Mouse (Mus musculus) megakaryocyte, embryonic 14.5 days (primary cell): Measurements from ENCODE around the gene Rad51b. TPM values are rescaled to one million over a fixed set of nuclear protein-coding genes. Genes with fewer than 3 reads are reported as not detected.

Experiments
- H3K27me3 ChIP-seq: replicated peaks from 2 replicates; pipeline ENCODE3; 2012; ENCODE audit warnings: inconsistent platforms
- H3K36me3 ChIP-seq: replicated peaks from 2 replicates; pipeline ENCODE3; 2012; ENCODE audit warnings: low read length, inconsistent platforms, mixed read lengths
- H3K4me1 ChIP-seq: 2 replicates; pipeline ENCODE4 v1.6.1; 2012; ENCODE audit warnings: inconsistent platforms
- H3K4me3 ChIP-seq: replicated peaks from 2 replicates; pipeline ENCODE3; 2012; ENCODE audit warnings: moderate library complexity, mild to moderate bottlenecking, inconsistent platforms
- H3K9me3 ChIP-seq: 2 replicates; pipeline ENCODE4 v1.6.1; 2012; ENCODE audit warnings: inconsistent platforms
- FLI1 ChIP-seq: IDR thresholded peaks from 2 replicates; pipeline ENCODE4 v1.6.1; 2012; ENCODE audit warnings: low read length, inconsistent platforms, mixed read lengths
- GATA1 ChIP-seq: IDR thresholded peaks from 3 replicates; pipeline ENCODE4 v1.6.1; 2012; ENCODE audit warnings: mixed read lengths, low read length, inconsistent platforms, borderline replicate concordance
- polyA plus RNA-seq: library from polyadenylated mRNA; stranded (reverse); fragments of >175 nt; gene quantifications from 2 replicates; pipeline ENCODE4 v1.2.3, GENCODE M21; 2012; ENCODE audit warnings: low replicate concordance; ENCODE audit not compliant: insufficient read depth

Rad51b gene
- polyA plus RNA-seq, 1 experiment: 0.30 TPM

GRCm38 (mm10) chr12:79852606-79853005, 555.5 kb downstream of the Rad51b start:
- H3K27me3 ChIP-seq: peaks cover 29% of the 10 kb centered on the region
- H3K4me1 ChIP-seq: peaks cover 10% of the 10 kb centered on the region
- no peak overlapping the region for H3K4me3 ChIP-seq
- H3K36me3 ChIP-seq: no peaks in the 10 kb centered on the region
- TF ChIP-seq FLI1: no peak
- TF ChIP-seq GATA1: no peak
- H3K9me3 ChIP-seq: peaks cover 13% of the 10 kb centered on the region

GRCm38 (mm10) chr12:79853901-79854490, 556.9 kb downstream of the Rad51b start:
- no peak for TF ChIP-seq FLI1
- no peak for TF ChIP-seq GATA1
- Histone ChIP-seq H3K36me3 (no peaks in the 10 kb centered on the region), H3K4me3 (no peak overlapping the region)

GRCm38 (mm10) chr12:79854507-79854906, 557.4 kb downstream of the Rad51b start:
- TF ChIP-seq GATA1 (no peak), FLI1 (no peak)
- Histone ChIP-seq H3K4me3 (no peak overlapping the region), H3K36me3 (no peaks in the 10 kb centered on the region), H3K4me1 (peaks cover 10% of the 10 kb centered on the region), H3K9me3 (peaks cover 13% of the 10 kb centered on the region), H3K27me3 (peaks cover 30% of the 10 kb centered on the region)

More at GRCm38 (mm10) chr12:79853901-79854490, 556.9 kb downstream of the Rad51b start:
- Histone ChIP-seq H3K4me1 (peaks cover 10% of the 10 kb centered on the region), H3K27me3 (peaks cover 31% of the 10 kb centered on the region), H3K9me3 (peaks cover 13% of the 10 kb centered on the region)

DNA sequence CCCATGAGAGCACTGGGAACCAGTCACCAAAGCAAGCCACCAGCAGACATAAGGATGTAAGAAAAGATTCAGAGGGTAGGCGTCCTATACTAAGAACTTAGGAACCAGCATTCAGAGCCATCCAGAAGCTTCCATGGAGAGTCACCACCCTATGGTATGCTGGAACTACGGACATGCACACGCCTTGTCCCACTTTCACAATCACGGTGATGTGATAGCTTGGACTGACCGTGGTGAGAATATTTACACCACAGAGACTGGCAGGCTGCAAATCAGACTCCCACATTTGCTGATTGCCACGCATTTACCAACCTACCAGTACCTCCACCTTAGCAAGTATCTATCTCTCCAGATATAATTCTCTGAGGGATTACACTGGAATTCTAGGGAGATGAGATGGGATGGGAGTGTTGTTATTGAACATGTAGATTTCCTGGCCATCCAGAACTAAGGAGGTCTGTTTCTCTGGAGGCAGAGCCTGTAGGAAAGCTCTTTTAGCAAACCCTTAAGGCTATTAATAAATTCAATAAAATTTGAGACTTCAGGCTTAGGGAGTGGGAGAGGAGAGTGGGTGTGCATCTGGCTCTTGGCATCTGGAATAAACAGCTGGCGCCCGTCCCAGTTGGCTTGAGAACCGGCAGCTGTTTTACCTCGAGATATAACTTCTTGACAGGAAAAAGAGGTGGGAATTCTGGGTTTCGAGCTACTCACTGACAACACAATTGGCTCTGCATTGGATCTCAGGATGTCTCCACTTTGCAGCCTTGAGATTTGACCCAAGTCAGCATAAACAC, 559.2 kb downstream of the Rad51b start:
- H3K9me3 ChIP-seq: peaks cover 13% of the 10 kb centered on the region
- no peak overlapping the region for H3K4me3 ChIP-seq
- peaks cover 28% of the 10 kb centered on the region for H3K27me3 ChIP-seq
- H3K36me3 ChIP-seq: no peaks in the 10 kb centered on the region
- TF ChIP-seq GATA1 (no peak), FLI1 (no peak)
- H3K4me1 ChIP-seq: peaks cover 10% of the 10 kb centered on the region

- Histone ChIP-seq H3K4me1 (peaks cover 10% of the 10 kb centered on the region), H3K4me3 (no peak overlapping the region), H3K27me3 (peaks cover 20% of the 10 kb centered on the region), H3K36me3 (no peaks in the 10 kb centered on the region), H3K9me3 (peaks cover 18% of the 10 kb centered on the region)
- TF ChIP-seq FLI1: no peak
- TF ChIP-seq GATA1: no peak
Observed at GRCm38 (mm10) chr12:79857704-79858103, 560.6 kb downstream of the Rad51b start.

GRCm38 (mm10) chr12:79858336-79858735, 561.3 kb downstream of the Rad51b start:
- Histone ChIP-seq H3K4me1 (peaks cover 10% of the 10 kb centered on the region), H3K4me3 (no peak overlapping the region)
- no peak for TF ChIP-seq FLI1
- TF ChIP-seq GATA1: no peak

DNA sequence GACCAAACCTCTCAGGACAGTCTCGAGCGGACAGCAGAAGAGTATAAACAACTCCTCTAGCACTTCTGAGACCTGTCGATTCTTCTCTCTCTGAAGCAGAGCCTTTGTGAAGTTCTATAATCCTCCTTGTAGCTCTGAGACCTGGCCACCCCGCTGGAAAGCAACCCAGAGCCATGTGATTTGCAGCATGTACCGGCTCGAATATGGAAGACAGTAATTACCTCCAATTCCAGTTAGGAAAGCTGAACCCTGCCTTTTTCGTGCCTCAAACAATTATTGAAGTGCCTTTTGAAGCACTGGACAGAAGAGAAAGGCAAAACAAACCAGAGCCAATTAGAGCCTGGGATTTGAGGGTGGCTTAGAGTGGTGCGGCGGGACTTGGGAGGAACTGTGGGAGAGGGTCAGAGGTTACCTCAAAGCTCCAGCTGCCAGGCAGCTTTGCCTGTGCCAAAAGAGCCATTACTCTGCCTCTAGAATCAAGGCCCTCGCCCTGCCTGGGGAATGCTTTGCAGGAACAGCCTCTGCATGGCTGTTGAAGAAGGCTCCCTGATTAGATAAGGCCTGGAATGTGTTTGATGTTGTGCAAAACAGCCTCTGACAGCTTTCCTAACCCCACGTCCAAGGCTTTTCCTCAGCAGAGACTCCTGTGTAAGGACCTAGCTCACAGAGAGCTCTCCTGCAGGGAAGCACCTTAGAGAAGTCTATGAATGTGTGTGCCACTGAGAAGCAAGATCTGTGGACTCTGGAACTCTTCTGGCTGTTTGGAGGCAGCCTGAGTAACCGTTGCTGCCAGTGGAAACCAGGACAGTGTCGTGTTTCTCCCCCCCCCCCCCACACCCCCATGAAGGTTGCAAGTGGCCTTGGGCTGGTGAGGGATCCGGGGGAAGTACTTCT, 562.5 kb downstream of the Rad51b start:
- Histone ChIP-seq H3K36me3 (no peaks in the 10 kb centered on the region), H3K27me3 (peaks cover 20% of the 10 kb centered on the region), H3K4me3 (no peak overlapping the region), H3K4me1 (peaks cover 12% of the 10 kb centered on the region), H3K9me3 (peaks cover 26% of the 10 kb centered on the region)
- TF ChIP-seq FLI1 (no peak), GATA1 (no peak)

More at GRCm38 (mm10) chr12:79858336-79858735, 561.3 kb downstream of the Rad51b start:
- Histone ChIP-seq H3K9me3 (peaks cover 19% of the 10 kb centered on the region), H3K27me3 (peaks cover 20% of the 10 kb centered on the region), H3K36me3 (no peaks in the 10 kb centered on the region)

GRCm38 (mm10) chr12:79860248-79860555, 563.1 kb downstream of the Rad51b start:
- no peaks in the 10 kb centered on the region for H3K36me3 ChIP-seq
- peaks cover 26% of the 10 kb centered on the region for H3K9me3 ChIP-seq
- H3K4me3 ChIP-seq: no peak overlapping the region
- peaks cover 20% of the 10 kb centered on the region for H3K27me3 ChIP-seq
- TF ChIP-seq FLI1: no peak
- no peak for TF ChIP-seq GATA1
- H3K4me1 ChIP-seq: peaks cover 6% of the 10 kb centered on the region; the same call in 1 of the 2 replicates

Other genes with a start within 250 kb of the Rad51b start
- gene Pigh, start 207.6 kb upstream of the Rad51b start, polyA plus RNA-seq: 1.2 TPM in 1 of 2 replicates, not detected in the other
- 0.43 TPM in 1 of 2 replicates, not detected in the other for gene Arg2, start 166.5 kb upstream of the Rad51b start, polyA plus RNA-seq
- 75.9 and 102 TPM in 2 replicates for gene Vti1b, start 124.6 kb upstream of the Rad51b start, polyA plus RNA-seq
- gene Rdh11, start 105.0 kb upstream of the Rad51b start, polyA plus RNA-seq: 1.2 and 2.0 TPM in 2 replicates
- 0.13 TPM in 1 of 2 replicates, not detected in the other for gene Rdh12, start 88.4 kb upstream of the Rad51b start, polyA plus RNA-seq
- gene Zfyve26, start 978 bp upstream of the Rad51b start, polyA plus RNA-seq: 0.65 and 2.8 TPM in 2 replicates